Mouse (Mus musculus): Measurements from ENCODE around the gene Med26. TPM values are rescaled to one million over a fixed set of nuclear protein-coding genes. Genes with fewer than 3 reads are reported as not detected.

The Med26 gene
- total RNA-seq (2021): 9.5 and 10.0 TPM in 2 replicates
- long read RNA-seq, experiment 1, partial matches to known transcripts: 0 of 9 reads
- long read RNA-seq, experiment 1, other reads (novel, unspliced or antisense): 9 of 9 reads
- long read RNA-seq, experiment 2, partial matches to known transcripts: 0 of 4 reads
- long read RNA-seq, experiment 2, other reads (novel, unspliced or antisense): 3 of 4 reads

DNA sequence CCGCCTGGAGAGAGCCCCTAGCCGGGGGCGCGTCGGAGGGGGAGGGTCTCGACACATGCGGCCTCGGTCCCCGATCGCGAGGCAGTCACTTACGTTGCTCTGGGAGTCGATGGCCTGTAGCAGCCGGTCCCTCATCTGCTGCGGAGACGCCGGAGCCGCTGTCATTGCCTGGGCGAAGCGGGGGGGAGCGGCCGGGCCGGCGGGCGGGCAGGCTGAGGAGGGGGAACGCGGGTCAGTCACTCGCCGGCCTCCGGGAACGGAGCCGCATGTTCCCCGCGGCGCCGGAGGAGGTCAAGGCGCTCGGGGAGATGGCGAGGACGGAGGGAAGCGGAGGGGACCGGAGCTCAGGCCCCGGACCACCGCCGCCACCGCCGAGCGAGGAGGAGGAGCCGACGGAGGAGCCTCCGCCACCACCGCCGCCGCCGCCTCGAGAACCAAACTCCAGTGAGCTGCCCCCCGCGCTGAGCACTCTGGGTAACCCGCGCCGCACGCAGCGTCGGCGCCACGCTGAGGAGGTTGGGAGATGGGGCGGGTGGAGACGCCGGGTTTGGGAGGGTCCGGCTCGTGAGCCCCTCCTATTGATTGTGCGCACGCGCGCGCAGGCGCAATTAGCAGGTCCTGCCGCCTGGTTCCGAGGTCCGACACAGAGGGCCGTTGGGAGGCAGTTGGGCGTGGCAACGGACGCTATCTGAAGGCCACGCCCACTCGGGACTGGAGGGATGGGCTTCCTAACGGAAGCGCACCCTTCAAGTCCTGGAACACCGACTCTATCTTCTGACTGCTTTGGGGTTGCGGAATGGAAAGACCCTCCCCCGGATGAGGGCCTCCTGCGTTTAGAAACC is at the start of gene Med26:
Gene Med26 (minus strand): TSS at position 469 of the 842 bp plus-strand sequence.
- DNase-seq: peak; percentile 99

DNA sequence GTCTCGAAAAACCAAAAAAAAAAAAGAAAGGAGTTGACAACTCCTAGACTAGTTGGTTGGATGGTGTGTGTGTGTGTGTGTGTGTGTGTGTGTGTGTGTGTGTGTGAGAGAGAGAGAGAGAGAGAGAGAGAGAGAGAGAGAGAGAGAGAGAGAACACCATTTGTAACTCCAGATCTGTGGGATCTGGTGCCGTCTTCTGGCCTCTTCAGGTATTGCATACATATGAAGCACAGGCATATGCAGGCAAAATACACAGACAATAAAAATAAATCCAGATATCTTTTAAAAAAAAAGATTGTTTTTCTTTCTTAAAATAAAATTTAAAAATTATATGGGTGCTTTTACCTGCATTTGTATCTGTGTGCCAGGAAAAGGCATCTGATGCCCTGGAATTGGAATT is 42.1 kb upstream of the Med26 start:
- DNase-seq: peak; percentile 62

DNA sequence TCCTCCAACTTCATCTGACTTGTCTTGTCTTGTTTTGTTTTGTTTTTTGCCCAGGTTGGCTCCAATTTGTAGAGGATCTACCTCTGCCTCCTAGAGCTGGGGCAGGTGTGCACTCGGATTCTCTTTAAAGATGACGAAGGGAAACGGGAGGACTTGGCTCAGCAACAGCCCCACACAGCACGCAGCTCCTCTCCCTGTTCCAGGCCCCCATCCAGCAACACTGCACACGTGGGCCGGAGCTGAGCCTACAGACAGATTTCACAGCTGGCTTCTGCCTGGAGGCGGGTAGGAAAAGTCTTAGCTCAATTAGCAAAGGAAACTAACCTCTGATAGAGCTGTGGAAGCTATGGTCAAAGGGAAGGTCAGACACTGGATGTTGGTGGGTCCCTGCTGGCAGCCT is 41.2 kb upstream of the Med26 start:
- DNase-seq: no peak

DNA sequence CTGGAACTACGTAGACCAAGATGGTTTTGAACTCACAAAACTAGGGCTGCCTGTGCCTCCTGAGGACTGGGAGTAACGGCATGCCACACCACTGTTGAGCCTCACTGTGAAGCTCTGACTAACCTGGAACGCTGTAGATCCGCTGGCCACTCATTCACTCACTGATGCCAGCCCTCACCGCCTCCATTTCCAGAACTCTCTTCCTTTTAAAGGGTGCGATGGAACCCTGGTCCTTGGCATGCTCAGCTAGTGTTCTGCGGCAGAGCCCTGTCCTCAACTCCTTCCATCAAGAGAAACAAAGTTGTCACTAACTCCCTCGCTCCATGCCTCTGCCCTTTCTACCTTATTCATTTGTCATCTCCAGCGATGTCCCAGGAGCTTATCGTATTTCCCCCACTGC is 40.8 kb upstream of the Med26 start:
- no peak for DNase-seq

DNA sequence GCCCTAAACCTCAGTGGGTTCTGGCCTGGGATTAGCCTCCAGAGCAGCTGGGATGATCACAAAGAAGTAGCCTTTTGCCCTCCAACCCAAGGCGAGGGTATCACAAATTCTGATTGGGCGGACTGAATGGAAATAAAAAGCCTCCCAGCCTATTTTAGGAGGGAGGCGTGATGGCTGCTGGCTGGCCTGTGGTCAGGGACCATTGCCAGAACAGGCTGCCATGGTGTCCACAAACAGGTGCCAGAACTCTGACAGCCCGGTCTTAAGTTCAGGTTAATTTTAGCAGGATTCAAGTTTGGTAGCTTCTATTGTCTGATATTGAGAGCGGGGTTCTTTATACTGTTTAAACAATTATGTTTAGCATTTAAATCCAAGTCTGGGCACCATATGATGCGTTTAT is 39.7 kb upstream of the Med26 start:
- DNase-seq: no peak

DNA sequence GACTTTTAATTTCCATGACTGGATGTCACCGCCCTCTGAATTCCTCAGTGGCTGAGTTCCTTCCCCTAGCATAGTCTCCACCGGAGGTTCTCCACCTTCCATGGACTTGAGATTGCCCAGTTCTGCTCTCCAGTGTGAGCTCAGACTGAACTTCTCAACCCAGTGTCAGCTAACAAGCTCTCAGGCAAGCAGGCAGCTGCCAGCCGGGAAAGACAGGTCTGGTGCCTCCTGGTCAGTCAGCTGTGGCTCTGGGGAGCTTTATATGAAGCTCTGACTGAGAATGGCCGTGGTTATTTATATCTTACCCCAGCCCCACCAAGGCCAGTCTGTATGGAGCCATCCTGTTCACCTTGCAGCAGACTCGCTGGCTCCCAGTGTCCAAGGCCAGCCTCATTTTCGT is 36.3 kb upstream of the Med26 start:
- DNase-seq: peak; percentile 25

DNA sequence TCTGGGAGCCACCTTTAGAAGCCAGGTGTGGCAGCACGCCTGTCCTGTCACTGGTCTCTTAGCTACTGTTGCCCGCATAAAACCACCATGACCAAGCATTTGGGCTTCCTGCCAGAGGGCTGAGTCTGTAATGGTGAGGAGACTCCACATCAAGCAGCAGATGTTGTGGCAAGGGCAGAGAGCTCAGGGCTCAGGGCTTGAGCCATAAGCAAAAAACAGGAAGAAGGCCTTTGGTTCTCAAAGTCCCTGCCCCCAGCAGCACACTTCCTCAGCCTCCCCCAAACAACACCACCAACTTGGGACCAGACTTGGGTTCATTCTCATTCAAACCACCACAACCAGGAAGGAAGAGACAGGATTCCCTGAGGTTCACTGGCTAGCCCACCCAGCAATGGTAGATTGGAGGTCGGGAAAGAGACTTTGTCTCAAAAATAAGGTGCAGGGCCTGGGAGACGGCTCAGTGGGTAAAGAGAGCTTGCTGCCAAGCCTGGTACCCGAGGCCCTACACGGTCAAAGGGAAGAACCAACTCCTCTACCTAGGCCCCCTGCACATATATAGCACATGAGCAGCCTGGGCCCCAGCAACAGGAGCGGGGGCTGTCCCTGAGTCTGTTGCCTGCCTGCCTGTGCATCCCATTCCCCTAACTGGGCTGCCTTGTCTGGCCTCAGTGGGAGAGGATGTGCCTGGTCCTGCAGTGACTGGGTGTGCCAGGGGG is 35.1 kb upstream of the Med26 start:
- DNase-seq: peak; percentile 77

DNA sequence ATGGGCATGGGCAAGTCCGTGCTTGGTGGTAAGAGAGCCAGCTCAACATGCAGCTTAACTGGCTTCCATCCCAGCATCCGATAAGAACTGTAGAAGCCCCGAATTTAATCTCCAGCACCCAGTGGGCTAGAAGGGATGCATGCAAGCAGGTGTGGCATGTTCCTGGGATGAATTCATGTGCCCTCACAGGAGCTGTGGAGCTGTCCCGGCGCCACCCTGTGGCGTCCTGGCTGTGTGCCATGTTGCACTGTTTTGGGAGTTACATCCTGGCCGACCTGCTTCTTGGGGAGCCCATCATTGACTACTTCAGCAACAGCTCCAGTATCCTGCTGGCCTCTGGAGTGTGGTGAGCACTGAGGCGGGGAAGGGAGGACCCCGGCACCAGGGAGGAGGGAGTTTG is 31.3 kb upstream of the Med26 start:
- DNase-seq: no peak

DNA sequence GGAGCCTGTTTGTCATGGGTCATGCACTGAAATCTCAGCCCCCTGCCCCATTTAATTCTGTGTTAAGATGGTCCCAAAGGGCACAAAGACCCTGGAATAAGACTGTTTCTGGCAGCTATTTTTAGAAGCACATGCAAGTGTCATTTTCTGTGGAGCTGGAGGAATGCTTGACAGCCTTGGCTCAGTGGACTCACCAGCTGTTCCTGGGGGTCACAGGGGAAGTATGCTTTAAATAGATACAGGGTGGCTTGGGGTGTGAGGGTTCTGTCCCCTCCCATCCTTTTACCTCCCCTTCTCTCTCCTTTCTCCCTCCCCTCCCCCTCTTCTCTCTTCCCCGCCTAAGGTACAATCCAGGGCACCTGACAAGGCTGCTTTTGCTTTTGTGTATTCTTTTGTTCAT is 29.9 kb upstream of the Med26 start:
- no peak for DNase-seq

DNA sequence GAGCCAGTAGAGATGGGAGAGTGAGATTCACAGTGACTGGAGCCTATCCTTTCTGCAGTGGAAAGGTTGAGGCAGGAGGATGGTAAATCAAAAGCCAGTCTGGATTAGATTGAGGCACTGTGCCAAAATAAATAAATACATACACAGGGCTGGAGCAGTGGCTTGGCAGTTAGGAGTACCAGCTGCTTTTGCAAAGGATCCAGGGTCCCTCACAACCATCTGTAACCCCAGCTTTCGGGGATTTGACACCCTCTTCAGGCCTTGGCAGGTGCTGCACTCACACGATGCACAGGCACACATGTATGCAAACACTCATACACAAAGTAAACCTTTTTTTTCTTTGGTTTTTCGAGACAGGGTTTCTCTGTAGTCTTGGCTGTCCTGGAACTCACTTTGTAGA is 29.2 kb upstream of the Med26 start:
- DNase-seq: no peak

DNA sequence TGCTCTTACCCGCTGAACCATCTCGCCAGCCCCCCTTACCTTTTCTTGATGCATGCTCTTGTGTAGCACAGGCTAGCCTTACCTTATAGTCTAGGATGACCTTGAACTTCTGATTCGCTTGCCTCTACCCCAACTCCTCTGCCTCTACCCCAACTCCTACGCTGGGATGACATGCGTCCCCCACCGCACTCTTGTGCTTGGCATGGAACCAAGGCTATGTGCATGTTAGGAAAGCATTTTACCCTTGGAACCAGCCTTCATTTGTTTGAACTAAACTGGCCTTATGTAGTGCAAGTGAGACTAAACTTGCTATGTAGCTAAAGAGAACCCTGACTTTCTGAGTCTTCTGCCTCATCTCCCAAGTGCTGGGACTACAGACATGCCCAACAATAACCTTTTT is 27.8 kb upstream of the Med26 start:
- peak; percentile 52 for DNase-seq

DNA sequence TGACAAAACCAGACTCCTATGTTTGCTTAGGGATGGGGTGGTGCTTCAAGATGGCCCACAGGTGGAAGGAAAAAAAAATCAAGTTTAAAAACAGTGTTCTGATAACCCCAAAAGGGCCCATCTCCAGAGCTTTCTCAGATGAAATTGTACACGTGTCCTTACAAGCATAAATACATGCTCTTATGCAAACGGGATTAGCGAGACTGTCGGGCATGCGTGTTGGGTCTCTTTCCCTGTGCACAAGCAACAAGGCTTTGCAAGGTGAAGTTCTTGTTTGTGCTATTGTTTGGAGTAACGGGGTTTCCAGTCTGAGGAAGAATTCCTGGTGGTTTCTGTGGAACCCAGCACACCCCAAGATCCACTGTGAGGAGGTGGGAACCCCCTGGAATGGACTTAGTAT is 25.4 kb upstream of the Med26 start:
- DNase-seq: no peak

DNA sequence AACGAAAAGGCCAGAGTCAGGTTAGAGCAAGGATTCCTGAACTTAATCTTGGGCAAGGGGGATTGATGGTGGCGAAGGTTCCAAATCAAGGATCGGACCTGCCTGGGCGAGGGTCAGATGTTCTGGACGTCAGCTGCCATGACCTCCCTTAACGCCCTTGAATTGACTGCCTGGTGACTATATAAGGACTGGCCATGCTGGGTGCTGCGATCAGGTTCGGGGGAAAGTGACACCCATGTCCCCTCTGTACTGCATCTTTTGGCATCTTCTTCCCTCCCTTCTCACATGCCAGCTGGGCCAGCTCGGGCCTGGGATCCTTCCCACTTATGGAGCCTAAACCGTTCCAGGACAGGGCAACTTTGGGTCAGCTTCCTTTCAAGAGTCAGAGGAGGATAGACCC is 24.4 kb upstream of the Med26 start:
- no peak for DNase-seq

DNA sequence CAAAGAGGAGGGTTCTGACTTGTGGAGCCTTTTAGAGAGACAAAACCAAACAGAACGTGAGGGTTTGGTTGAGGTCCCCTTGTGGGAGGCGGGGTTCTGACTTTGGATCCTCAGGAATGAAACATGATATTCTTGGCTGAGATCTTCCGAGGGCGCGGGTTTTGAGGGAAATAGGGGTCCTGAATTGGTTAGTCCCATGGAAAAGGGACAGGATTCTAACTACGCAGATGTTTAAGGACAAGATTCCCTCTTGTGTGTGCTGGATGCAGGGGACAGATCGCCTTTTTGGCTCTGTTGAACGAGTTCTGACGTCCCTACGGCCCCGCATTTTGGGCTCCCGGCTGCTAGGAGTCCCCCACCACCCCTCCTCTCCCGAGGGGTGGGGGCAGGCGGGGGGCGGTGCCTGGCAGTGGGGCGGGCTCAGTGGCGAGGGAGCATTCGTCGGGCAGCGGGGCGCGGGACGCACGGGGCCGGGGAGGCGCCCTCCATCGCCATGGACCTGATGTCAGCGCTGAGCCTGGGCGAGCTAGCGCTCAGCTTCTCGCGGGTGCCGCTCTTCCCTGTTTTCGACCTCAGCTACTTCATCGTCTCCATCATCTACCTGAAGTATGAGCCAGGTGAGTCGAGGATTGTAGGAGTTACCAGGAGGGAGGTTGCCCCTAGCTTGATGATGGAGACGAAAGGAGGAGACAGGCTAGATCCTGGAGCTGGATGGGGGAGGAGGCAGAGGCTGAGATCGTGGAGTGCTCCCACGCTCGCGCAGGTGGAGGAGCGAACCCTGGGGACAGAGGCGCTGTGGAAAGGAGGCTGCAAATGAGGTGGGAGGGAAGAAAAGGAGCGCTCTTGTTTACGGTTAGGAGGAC is 23.8 kb upstream of the Med26 start, which contains the start of gene Tmem38a:
Gene Tmem38a (plus strand): TSS at position 445 of the 863 bp plus-strand sequence.
- DNase-seq: peak; percentile 90

DNA sequence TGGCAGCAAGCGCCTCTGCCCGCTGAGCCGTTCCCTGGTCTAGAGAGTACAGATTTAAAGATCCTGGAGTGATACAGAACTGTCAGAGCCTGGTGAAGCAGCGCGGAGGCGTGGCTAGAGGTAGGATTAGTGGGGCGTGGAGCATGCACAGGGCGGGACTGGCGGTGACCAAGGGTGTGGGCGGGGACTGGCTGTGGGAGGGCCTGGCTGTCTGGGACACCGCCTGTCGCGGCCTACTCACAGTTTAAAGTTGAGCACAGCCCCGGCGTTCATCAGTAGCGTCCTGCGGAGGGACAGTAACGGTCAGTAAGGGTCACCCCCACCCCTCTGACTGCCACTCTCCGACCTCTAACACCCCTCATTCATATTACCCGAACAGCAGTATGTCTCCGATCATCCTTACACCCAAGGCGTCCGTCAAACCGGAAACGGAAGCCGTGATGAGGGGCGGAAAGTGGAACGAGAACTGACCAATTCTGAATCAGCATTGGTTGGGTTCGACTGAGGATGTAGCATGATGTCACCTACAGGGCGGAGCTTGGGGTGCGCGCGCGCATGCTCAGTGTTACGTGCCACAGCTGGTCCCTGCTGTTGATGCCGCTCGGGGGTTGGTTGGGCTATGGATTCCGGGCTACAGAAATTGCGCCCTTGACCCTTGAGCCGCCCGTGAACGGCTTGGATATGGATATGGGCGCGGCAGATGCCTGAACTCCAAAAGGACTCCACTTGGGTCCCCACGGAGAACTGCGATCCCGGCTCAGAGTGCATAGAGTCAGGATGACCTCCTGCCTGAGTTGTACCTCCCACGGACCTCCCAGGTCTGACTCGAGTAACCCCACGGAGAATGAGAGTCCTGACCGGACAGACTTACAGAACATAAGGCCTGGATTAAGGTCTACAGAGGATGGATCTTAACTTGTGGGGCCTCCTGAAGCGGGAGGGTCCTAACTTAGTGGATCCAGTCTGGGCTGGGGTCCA is 22.9 kb upstream of the Med26 start, which contains the start of gene Smim7:
Gene Smim7 (minus strand): TSS at position 456 of the 978 bp plus-strand sequence.
- DNase-seq: peak; percentile 99

DNA sequence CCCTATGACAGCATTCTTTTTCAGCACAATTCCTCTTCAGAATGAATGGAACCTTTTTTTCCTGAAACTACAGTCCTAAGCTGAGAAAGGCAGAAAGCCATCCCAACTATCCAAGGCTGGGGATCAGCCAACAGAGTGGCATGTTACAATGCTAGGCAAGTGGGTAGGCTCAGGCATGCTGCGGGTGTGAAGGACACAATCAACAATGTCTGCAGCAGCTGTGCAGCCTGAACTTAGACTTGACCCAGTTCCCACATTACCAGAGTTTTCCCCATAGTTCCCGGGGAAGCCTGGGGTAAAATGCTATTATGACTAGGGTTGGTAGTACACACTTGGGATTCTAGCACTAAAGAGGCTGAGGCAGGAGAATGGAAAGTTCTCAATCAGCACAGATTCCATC is 17.9 kb upstream of the Med26 start:
- no peak for DNase-seq

DNA sequence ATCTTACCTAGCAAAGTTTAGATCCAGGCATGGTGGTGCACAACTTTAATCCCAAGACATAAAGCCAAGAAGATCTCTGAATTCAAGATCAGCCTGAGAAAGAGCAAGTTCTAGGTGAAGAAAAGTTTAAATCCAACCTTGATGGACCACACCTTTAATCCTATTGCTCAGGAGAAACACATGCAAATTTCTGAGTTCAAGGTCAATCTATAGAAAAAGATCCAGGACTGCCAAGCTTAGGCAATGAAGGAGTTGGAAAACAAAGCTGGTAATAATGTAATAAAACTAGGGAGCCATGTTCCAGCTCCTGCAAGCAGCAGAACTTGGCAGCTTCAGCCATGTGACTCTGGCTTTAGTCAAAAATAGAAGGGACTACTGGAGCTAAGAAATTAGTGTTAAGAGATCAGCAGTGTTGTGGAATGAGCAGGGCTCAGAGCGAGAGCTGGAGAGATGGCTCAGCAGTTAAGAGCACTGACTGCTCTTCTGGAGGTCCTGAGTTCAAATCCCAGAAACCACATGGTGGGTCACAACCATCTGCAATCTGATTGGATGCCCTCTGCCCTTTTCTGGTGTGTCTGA is 13.1 kb upstream of the Med26 start:
- DNase-seq: no peak

DNA sequence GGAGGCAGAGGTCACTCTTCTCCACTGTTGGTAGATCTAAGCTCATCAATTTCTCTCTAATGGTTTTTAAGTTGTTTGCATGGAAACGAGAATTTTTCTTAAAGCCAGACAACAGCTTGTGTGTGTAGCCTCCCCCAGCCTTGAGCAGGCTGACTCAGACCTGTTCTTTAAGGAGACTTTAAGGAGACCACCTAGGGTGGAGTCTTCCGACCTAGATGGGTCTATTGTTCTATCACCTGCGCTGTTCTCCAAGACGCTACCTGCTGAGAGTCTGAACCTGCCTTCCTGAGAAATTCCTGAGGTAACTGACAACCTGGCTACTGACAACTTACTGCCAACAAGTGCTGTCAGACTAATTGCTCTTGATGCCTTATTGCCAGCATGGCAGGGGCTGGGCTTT is 7.7 kb upstream of the Med26 start:
- no peak for DNase-seq

DNA sequence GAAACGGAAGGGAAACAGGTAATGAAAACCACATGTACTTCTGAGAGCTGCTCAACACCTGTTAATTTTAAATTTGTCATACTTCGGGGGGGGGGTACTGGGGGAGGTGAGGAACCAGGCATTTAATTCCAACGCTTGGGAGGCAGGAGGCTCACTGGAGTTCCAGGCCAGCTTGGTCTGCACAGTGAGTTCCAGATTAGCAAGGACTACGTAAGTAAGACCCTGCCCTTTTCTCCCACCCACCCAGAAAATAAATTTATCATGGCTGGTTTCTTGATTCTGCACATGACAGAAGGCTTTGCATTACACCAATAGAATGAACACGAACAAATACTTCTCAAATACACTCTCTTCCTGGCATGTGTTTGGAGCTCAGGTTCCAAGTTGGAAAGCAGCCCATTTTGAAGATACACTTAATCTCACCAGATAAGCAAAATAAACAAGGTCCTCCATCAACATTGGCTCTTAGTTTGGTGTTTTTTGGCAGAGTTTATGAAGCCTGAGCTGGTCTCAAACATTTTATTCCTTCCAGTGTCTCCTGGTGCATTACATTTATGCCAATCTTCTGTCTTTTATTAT is 1.3 kb upstream of the Med26 start:
- DNase-seq: peak; percentile 27

DNA sequence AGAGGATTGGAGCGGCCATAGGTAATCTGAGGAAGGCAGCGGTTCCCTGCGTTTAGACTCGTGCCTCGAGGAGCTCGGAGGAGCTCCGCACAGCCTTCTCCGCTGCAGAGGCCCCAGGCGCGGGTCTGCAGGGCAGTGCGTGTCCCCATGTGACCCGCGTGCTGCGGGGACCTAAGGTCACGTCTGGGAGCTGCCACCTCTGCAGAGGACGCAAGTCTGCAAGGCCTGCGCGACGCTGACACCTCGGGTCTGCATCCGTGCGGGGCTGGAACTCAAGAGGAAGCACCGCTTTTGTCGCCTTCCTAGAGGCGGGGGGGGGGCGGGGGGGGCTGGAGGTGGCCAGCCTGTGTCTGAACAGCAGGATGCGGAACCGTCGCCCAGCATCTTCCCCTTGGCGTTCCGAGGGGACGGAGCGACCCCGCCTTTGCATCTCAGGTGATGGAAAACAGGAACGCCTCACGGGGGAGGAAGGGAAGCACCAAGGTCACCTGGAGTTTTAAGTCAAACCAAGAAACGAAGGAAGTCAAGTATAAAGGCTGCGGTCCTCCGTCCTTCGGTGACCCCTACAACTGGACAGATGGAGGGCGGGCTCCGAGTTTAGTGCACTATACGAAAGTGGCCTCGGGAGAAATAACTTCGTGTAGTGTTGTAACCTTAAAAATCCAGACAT is 709 bp upstream of the Med26 start:
- DNase-seq: peak; percentile 74
